Mouse (Mus musculus): ENCODE results near the gene Kcnc1.

DNA sequence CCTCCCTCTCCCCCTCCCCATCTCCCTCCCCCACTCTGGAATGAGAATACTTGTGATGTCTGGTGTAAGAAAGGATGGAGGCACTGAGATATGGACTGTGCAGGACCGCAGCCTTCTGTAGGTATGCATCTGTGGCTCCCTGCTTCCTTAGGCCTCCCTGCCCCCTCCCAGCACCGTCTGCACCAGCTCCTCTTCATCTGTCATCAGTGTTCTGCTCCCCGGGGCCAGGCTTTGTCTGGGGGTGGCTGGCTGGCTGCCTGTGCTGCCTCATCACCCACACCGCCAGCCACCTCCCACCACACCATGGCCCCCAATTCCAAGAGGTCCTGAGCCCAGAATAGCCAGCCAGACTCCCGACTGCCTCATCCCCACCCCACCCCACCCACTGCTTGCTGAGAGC lies 32.1 kb upstream of the Kcnc1 start:
- no peak for TF ChIP-seq FLI1 (IDR thresholded peaks at IDR 0.05; ENCODE audit: low read length)
- no peak for TF ChIP-seq GATA1 (IDR thresholded peaks at IDR 0.05; ENCODE audit: borderline replicate concordance, low read length)

Measured in megakaryocyte, embryonic 14.5 days (primary cell).